Mouse (Mus musculus) hindbrain, embryonic 11.5 days (tissue): ENCODE data around the gene Prrx1. TPM values are rescaled to one million over a fixed set of nuclear protein-coding genes. Genes with fewer than 3 reads are reported as not detected.

ENCODE experiments used
- ATAC-seq: fragments of 200-750 bp; cut with Nextera tagmentation; 2 replicates; pipeline ENCODE4 v1.8.0; 2017; ENCODE audit warnings: mild to moderate bottlenecking, moderate TSS enrichment, moderate library complexity; ENCODE audit not compliant: low FRiP score
- DNase-seq: peaks from one replicate; pipeline ENCODE4 v3.0.0-alpha.2; 2015; ENCODE audit warnings: low spot score
- H3K27ac ChIP-seq: fragments of 300-500 bp; sonication (generic); 2 replicates; pipeline ENCODE4 v1.5.1; 2014; ENCODE audit warnings: mild to moderate bottlenecking, low read depth, low read length
- H3K27me3 ChIP-seq: fragments of 300-500 bp; sonication (generic); 2 replicates; pipeline ENCODE4 v1.6.1; 2014; ENCODE audit warnings: mild to moderate bottlenecking, low read length, moderate library complexity, mixed read lengths; ENCODE audit not compliant: control insufficient read depth, insufficient read depth
- H3K36me3 ChIP-seq: fragments of 300-500 bp; sonication (generic); 2 replicates; pipeline ENCODE4 v1.6.1; 2014; ENCODE audit warnings: mild to moderate bottlenecking, low read length, moderate library complexity, mixed read lengths; ENCODE audit not compliant: control insufficient read depth, insufficient read depth
- H3K4me1 ChIP-seq: fragments of 300-500 bp; sonication (generic); replicated peaks from 2 replicates; pipeline ENCODE4 v1.6.1; 2014; ENCODE audit warnings: low read length, mixed read lengths; ENCODE audit not compliant: control insufficient read depth, insufficient read depth
- H3K4me2 ChIP-seq: fragments of 300-500 bp; sonication (generic); replicated peaks from 2 replicates; pipeline ENCODE4 v1.6.1; 2014; ENCODE audit warnings: mild to moderate bottlenecking, low read depth, low read length
- H3K4me3 ChIP-seq: fragments of 300-500 bp; sonication (generic); 2 replicates; pipeline ENCODE4 v1.5.1; 2014; ENCODE audit warnings: low read depth, low read length
- H3K9ac ChIP-seq: fragments of 300-500 bp; sonication (generic); 2 replicates; pipeline ENCODE4 v1.6.1; 2014; ENCODE audit warnings: low read depth, low read length
- H3K9me3 ChIP-seq: fragments of 300-500 bp; sonication (generic); 2 replicates; pipeline ENCODE4 v1.6.1; 2016; ENCODE audit warnings: low read length; ENCODE audit not compliant: control insufficient read depth
- WGBS: fragments of 180-500 bp; shearing (Covaris S2); extraction: QIAGEN DNeasy Blood & Tissue Kit; methylation state at CpG from one replicate; pipeline ENCODE4 v1.1.7; 2014; 5-methylcytosine and 5-hydroxymethylcytosine counted together
- polyA plus RNA-seq: library from polyadenylated mRNA; unstranded; fragments of >200 nt; fragmentation: Nextera tagmentation; extraction: Ambion mirVana; gene quantifications from 2 replicates; pipeline ENCODE4 v1.2.1, GENCODE M21; 2014

The Prrx1 gene
- polyA plus RNA-seq, 1 experiment from 2014 or later, result 71.0 TPM

GRCm38 (mm10) chr1:163208919-163209867 is 104.3 kb downstream of the Prrx1 start:
- Histone ChIP-seq H3K4me1 (no peaks in the 10 kb centered on the region), H3K4me3 (no peak overlapping the region), H3K9ac (no peak overlapping the region), H3K27ac (no peak overlapping the region), H3K36me3 (no peaks in the 10 kb centered on the region), H3K27me3 (no peaks in the 10 kb centered on the region), H3K9me3 (no peaks in the 10 kb centered on the region), H3K4me2 (no peak overlapping the region)
- DNase-seq, result no peak
- 82% methylated on average over 14 of the region's 14 CpGs for WGBS
- ATAC-seq, result no peak

- Histone ChIP-seq H3K4me3 (no peak overlapping the region), H3K27ac (no peak overlapping the region), H3K4me1 (no peaks in the 10 kb centered on the region), H3K4me2 (no peak overlapping the region), H3K27me3 (no peaks in the 10 kb centered on the region), H3K9ac (no peak overlapping the region), H3K9me3 (no peaks in the 10 kb centered on the region), H3K36me3 (no peaks in the 10 kb centered on the region)
- ATAC-seq (no peak), DNase-seq (no peak)
- WGBS, result 69% methylated on average over 2 of the region's 2 CpGs
Observed at GRCm38 (mm10) chr1:163198767-163199166, 114.7 kb downstream of the Prrx1 start.

GRCm38 (mm10) chr1:163198059-163198458 is 115.5 kb downstream of the Prrx1 start:
- no peaks in the 10 kb centered on the region for H3K9me3 ChIP-seq
- H3K4me1 ChIP-seq, result no peaks in the 10 kb centered on the region
- WGBS, result 79% methylated on average over 4 of the region's 4 CpGs
- H3K4me3 ChIP-seq, result no peak overlapping the region
- ATAC-seq (no peak), DNase-seq (no peak)
- H3K27me3 ChIP-seq, result no peaks in the 10 kb centered on the region
- H3K27ac ChIP-seq, result no peak overlapping the region
- H3K36me3 ChIP-seq, result no peaks in the 10 kb centered on the region
- no peak overlapping the region for H3K4me2 ChIP-seq
- H3K9ac ChIP-seq, result no peak overlapping the region

Other genes with a start within 250 kb of the Prrx1 start
- not detected in 2 replicates for gene Mroh9, start 228.0 kb downstream of the Prrx1 start, polyA plus RNA-seq
- gene Gorab, start 90.0 kb upstream of the Prrx1 start, polyA plus RNA-seq, result 25.1 and 31.5 TPM in 2 replicates